Mouse (Mus musculus): ENCODE measurements at regions not wholly inside any gene's neighbourhood (a gene's known extent, or its start where the extent isn't known, plus 50 kb on each side); places are given as distances from the start of the nearest gene placed in this dataset.

DNA sequence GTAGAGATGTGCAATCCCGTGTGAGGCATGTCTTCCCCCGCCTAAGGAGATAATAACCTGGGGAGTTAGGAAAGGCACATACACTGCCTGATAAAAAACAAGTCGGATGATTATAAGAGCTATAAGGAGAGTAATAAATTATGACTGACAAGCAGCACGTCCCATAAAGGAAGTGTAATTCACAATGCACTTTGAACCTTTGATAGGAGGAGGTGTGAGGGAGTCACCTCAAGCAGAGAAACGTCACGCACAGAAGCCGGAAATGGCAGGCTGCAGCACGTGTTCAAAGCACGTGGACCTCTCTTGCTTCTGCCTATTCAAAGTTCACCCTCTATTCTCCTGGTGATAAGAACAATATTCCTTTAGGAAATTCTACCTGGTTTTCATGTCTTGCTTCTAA is 154.4 kb upstream of the Dyrk2 start:
- no peak for DNase-seq (ENCODE audit: low spot score in 2 of 2)

DNA sequence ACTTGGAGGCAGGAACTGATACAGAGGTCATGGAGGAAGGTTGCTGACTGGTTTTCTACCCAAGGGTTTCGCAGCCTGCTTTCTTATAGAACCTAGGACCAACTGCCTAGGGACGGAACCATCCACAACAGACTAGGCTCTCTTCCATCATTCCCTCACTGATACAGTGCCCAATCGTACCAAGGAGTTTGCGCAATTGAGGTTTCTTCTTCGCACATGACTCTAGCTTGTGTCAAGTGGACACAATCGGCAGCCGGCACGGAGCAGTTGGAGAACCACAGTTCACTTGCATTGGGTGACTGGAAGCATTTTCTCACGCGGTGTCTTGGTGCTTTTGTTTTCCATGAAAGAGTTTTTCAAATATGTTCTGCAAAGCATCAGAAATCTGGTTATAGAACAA is 149.1 kb upstream of the Dyrk2 start:
- DNase-seq (ENCODE audit: low spot score in 2 of 2), result no peak

DNA sequence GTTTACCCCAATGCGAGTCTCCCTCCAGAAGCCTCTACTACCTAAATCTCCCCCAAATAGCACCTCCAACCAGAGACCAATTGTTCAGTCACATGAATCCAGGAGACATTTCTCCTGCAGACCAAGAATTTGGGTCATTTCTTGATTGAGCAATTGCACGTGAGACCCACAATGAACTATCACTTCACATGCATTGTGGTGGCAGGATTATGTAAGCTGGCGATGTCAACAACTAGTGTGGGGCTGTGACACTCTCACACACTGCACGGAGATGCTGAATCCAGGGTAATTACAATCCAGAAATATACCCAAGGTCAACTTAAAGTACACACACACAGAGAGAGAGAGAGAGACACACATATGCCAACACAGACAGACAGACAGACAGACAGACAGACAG is 148.5 kb upstream of the Dyrk2 start:
- no peak for DNase-seq (ENCODE audit: low spot score in 2 of 2)

DNA sequence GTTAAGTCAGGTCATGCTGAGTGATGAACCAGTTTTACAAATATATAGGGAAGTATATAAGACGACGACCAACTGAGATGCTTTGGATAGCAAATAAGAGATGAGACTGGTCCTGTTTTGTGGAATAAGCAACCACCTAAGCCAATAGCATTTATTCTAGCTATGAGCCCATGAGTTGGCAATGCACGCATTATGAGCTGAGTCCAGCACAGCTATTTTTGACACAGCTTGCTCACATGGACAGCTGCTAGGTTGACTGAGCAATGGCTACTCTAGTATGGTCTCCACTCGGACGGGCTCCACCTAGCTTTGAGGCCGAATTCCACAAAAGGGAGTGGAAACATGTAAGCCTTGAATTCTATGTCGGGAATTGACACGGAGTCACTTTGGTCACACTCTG is 146.1 kb upstream of the Dyrk2 start:
- DNase-seq (ENCODE audit: low spot score in 2 of 2), result no peak

DNA sequence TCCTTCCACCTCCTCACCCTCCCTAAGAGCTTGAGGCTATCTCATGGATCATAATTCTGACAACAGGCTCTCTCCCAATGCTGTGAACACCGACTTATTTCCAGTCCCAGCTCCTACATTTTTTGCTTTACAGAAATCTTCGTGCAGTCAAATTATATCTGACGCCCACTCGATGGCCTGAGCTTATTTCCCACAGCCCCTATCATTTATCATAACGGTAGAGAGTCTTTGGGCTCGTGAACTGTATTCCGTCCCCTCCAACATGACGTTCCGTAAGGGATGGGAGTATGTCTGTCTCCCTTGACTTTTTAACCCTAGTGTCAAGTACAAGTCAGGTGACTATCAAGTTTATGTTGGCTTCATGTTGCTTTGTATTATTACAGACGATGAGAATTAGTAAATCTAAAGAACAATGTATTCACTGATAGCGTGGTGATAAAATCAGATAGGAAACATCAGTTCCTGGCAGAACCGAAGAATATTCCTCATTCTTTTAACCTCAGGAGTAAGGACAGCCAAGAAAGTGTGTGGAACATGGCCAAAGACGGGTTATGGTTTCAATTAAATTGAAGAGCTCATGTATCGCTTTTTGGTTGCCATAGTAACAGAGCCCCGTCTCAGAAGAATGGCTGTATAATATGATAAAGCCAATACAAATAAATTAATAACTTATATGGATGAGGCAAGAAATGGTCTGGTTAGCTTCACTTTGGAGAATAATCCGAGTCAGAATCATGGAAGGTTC is 145.5 kb upstream of the Dyrk2 start:
- no peak for DNase-seq (ENCODE audit: low spot score in 2 of 2)

DNA sequence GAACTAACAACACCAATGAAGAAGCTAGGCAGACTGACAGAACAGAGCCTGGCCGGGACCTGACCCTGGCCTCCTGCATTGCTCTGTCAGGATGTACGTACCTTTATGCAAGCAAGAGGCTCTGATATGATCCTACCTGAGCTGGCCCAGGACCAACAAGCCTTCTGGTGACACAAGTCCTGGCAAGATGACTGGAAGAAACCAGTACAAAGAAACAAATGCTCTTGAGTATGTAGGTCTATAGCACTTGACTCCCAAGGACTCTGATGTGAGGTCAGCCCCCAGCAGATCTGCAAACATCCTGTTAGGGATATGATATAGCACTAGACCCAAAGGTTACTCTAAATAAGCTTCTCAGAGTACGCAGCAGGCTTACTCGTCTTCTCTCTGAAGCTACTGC is 144.7 kb upstream of the Dyrk2 start:
- no peak for DNase-seq (ENCODE audit: low spot score in 2 of 2)

DNA sequence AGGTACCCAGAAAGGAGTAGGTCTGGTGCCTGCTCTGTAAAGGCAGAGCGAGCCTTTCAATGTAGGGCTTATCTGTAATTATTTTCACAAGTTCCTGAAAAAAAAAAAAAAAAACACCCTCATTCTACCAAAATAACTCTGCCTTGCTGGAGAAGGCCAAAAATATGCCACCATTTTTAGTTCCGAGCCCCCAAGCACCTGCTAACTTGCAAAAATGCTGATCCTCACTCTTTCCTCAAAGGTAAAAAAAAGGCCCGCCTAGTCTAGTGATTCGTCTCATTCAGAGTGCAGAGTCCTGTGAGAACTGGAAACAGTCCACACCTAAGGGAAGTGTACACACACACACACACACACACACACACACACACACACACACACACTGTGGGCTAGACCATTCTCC is 143.7 kb upstream of the Dyrk2 start:
- no peak for DNase-seq (ENCODE audit: low spot score in 2 of 2)

DNA sequence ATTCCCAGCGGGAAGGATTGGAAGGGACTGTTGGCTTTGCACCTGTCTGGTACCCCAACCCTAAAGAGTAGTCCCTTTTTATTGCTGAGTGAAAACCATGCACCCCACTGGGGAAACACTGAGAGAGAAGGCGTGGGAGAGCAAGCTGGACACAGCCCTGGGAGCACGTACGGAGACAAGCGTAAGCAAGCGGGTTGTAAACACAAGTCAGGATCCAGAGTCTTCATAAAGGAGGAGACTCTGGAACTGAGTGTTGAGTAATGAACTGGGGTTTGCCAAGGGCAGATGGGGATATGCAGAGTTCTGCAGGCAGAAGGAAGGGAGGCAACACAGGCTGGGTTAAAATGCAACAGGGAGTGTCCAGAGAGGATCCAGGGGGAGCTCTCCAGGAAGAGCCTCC is 141.5 kb upstream of the Dyrk2 start:
- DNase-seq (ENCODE audit: low spot score in 2 of 2), result no peak

DNA sequence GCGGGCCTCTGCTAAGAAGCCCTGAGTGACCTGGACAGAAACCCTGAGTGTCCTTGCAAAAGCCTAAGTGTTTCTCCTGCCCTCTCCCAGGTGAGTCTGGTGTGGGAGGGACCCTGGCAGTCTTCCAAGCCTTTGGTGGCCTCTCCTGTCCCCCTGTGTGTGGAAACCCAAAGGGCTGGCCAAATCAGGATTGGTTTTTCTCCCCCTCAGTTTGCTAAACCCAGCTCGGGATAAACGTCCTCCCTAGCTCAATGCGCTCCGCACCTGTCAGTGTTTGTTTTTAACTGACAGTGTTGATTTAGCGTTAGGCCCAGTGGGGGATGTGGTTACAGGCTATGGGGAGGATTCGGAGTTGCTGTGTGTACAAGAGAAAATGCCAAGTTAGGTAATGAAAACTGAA is 140.9 kb upstream of the Dyrk2 start:
- DNase-seq (ENCODE audit: low spot score in 2 of 2), result no peak

DNA sequence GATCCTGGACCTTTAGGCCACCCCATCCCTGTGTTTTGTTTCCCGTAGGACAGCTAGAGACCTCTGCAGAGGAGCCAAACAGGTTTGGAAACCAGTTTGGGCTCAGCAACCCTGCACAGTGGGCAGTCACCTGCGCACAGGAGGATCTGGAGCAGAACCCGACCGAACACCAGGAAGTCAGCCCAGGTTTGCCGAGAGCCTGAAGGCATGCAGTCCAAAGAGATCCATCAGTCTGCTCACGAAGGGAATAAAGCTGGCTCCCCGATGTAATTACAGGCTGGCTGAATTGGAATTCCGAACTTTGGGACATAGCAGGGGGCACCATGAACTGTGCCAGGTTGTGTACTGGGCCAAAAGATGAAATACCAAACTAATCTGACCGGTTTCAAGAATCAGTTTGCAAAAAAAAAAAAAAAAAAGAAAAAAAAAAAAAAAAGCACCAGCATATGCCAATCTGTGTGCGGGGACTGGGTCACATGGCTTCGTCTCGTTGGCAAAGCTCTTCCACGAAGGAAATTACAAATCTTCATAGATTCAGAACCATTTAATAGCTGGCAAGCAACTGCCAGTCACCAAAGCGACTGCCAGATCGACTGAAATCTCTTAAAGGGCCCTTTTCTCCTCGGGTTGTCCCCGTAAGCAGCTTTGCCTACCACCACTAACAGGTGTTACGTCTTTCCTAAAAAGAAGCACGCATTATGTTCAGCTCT is 137.0 kb upstream of the Dyrk2 start:
- no peak for DNase-seq (ENCODE audit: low spot score in 2 of 2)

DNA sequence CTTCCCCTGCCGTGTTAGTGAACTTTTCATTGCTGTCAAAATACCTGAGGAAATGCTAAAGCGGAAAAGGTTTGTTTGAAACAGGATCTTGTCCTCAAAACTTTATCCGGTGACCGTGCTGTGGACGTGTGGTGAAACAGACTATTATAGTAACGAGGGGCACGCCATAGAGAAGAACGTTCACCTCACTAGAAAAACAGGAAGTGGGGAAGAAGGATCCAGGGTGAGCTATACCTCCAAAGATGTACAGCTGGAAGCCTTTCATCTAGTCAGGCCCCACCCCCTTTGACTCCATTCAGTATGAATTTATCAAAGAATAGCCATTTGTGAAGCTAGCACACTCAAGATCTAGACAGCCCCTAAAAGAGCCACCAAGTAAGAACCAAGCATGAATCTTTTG is 135.5 kb upstream of the Dyrk2 start:
- DNase-seq (ENCODE audit: low spot score in 2 of 2), result no peak

DNA sequence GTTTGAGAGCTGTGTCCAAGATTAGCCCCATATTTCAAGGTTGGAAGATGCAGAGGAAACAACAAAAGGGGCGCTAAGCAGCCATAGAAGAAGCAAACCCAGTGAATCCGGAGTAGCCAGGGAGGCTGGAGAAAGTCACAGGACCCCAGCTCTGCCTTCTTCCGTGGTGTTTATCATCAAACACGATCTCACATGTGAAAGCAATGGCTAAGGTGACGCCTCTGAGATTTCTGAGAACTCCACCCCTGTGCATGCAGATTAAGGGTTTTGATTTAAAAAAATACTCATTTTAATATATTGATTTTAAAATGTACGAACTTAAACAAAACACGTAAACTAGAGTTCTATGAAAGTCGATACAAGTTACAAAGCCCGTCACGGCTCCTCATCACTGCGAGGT is 134.4 kb upstream of the Dyrk2 start:
- no peak for DNase-seq (ENCODE audit: low spot score in 2 of 2)

DNA sequence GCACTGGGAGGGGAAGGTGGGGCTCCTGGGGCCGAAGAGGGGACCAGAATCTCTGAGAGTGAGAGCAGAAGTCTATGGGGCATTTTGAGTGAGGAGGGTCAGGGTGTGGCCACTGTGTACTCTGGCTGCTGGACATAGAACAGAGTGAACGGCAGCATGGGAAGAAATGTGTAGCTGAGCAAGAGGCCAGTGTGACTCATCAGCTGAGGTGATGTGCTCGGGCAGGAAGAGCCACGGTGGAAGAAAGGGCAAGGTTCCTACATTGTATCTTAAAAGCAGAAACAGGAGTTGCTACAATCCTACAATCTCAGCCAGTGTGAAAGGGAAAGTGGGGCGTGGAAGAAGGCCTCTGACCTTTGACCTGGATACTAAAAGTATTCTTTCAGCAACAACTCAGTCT is 133.8 kb upstream of the Dyrk2 start:
- DNase-seq (ENCODE audit: low spot score in 2 of 2), result no peak

DNA sequence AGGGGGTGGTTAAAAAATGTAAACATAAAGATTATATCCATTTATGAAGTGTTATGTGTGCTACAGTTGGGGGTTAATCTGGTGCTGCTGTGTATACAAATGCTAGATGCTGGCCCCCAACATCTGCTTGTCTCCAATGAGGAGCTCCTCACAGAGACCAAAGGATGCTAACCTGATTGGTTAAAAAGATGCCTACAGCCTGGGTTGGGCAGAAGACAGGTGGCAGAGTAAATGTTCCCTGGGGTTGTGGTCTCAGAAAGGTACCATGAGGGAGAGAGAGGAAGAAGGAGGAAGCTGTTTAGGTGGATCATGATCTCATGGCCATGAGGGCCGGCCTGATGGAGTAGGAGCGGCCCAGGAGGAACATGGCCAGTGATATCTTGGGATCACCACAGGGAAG is 133.0 kb upstream of the Dyrk2 start:
- no peak for DNase-seq (ENCODE audit: low spot score in 2 of 2)

DNA sequence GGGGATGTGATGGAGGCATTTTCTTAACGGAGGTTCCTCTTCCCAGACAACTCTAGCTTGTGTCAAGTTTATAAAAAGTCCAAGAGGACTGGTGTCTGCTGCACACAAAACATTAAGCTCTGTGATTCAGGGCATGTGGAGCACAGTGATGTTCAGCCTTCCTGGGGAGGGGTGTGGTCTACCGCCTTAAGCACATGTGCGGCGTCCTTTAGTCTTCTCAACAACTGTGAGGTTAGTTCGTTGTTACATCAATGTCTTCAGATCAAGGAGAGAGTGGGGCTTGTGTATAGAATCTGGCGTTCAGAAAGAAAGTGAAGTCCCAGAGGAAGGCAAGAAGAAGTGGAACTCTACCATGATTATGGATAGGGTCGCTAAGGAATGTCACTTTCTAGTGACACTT is 131.9 kb upstream of the Dyrk2 start:
- no peak for DNase-seq (ENCODE audit: low spot score in 2 of 2)

DNA sequence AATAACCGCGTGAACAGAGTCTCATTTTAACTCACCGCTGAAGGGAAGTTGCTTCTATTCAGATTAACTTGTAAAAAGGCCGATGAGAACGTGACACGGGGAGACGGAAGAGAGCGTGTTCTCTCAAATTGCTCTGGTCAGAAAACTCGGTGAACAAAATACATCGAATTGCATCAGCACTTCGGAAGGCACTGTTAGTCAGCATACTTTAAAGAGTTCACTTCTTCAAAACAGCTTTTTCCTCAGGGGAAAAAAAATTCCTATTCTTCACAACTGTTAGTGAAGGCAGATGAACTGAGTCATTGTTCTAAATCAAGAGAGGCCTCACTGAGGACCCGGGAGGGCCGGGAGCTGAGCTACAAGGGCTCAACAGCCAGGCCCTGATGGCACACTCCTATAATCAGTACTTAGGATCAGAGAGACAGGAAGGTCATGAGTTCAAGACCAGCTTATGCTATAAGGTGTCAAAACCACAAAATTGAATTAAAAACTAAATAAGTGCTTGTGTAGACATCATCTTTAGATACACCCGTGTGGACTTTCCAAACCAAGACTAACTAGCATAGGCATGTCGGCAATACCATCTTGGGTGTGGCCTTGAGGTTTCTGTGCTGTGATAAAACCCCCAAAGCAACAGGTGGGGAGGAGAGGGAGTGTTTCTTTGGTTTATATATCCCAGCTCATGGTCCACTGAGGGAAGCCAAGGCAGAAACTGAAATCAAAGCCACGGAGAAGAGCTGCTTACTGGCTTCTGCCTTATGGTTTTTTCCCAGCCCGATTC is 131.2 kb upstream of the Dyrk2 start:
- no peak for DNase-seq (ENCODE audit: low spot score in 2 of 2)

DNA sequence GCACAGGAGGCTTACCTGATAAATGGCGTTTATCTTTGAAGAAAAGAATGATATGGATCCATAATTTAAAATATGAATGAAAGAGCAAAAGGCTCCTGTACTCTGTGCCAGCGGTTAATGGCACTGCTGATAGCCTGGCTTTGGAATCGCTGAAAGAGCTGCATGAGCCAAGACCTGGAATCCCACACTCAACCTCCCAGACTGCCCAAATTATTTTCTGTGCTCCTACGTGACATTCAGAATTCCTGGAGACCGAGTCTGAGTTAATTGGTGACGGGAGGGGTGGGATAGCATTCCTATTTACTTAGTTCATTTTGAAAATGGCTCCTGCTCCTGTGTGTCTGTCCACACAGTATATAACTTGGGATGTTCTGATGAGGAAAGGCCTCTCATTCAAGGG is 129.0 kb upstream of the Dyrk2 start:
- no peak for DNase-seq (ENCODE audit: low spot score in 2 of 2)

DNA sequence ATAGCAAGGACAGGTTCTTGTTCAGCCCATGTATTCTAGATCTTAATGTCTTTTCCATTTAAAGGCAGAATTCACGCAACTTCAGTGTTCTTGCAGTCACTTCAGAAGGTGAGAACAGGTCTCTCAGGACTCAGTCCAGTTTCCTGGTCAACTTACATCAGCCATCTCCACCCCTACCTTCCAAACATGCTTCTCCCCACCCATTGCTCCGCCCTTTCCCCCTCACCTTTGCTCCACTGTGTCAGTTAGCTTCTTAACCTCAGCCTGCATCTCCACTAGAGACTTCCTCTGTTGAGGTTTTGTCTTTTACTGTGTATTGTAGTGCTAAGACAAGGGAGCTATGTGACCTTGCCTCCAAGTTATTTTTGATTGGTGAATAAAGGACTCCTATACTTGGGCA is 127.0 kb upstream of the Dyrk2 start:
- no peak for DNase-seq (ENCODE audit: low spot score in 2 of 2)

DNA sequence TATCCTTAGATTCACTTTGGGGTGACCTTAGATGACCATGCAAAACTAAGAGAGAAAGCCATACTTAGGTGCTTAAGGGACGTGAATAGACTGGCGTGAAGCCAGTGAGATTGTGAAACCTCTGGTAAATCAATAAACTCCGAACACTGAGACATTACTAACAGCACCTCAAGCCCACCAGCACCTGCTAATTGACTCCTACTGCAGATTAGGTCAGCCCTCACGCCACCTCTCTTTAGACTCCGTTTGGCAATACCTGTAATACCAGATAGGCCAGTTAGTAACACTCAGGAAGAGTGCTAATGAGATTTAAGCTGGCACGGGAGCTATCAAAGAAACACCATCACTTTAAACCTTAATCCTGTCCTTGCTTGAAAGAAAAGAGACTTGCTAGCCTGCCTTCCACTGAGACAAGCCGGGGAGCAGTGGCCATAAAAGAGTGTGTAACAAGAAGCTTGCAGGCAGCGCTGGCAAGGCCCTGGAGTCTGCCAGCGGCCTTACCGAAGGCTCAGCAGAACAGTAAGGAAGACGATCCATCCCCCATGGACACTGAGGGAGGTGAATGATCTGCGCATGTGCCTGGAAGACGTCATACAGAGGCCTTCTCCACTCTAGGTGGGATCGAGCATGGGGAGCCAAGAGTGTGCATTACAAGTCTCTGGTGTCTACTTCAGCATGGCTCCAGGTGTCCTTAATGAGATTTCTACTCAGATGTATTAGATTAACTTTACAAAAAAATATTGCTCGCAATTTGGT is 124.0 kb upstream of the Dyrk2 start:
- no peak for DNase-seq (ENCODE audit: low spot score in 2 of 2)

DNA sequence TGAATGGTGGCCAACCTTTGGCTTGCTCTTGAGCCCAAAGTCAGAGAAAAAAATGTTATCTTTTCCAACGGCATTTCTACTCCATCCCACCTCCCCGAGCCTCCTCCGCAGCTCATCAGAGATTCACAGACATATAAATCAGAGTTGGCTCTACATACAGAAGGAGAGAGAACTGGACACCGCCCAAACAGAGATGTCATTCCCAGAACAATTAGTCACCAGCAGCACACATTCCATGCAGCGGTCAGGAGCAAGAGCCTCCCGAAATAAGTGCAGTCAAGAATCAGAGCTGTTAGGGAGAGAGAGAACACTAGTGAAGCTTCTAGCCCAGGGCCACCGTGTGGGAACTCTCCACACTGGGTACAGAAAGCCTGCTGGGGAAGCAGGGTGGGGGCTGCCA is 121.2 kb upstream of the Dyrk2 start:
- DNase-seq (ENCODE audit: low spot score in 2 of 2), result peak in 1 of 2 experiments; percentile 36

DNA sequence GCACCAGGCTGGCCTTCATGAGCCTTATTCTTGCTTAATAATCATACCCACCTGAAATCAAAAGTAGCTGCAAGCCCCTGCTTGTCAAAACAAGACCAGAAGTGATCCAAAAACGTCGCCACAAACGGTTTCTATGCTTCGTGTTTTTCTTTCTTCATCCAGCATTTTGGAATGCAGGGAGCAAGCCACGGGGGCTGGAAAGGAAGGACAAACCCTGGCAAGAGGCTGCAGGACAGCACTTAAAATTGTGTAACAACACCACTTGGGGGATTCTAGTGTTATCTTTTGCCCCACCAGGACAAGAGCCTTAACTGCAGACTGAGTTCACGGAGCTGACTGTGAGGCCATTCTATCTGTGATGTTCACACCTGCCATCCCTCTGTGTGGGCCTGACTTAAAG is 120.5 kb upstream of the Dyrk2 start:
- DNase-seq (ENCODE audit: low spot score in 2 of 2), result no peak

DNA sequence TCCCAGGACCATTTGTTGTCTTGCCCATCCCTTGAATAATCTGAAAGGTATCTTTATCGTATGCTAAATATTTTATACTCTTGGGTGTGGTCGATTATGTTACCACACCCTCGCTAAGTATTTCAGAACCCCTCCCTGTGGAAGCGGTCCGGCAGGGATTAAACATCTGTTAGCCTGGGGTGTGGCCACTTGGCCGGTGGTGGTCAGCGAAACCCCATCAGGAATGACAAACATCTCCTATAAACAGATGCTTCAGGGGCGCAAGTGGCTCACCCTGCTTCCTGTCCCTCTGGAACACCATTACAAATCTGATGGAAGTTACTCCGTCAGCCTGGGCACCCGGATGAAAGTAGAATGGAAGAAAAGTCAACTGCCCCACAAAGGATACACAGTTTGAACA is 119.8 kb upstream of the Dyrk2 start:
- DNase-seq (ENCODE audit: low spot score in 2 of 2), result no peak

Measured in adrenal gland, adult 18-20 months (tissue).